Mouse (Mus musculus) kidney, postnatal 4 days (tissue): ENCODE measurements around the gene Wdr78.
A peak's percentile ranks its signal among the peaks of the same experiment; 100 is the strongest.

Experiments used
- DNase-seq, 2 experiments: peaks; one replicate each; pipeline ENCODE4 v3.0.0; 2021; ENCODE audit warnings: mixed read lengths in 2 of 2

The Wdr78 gene

DNA sequence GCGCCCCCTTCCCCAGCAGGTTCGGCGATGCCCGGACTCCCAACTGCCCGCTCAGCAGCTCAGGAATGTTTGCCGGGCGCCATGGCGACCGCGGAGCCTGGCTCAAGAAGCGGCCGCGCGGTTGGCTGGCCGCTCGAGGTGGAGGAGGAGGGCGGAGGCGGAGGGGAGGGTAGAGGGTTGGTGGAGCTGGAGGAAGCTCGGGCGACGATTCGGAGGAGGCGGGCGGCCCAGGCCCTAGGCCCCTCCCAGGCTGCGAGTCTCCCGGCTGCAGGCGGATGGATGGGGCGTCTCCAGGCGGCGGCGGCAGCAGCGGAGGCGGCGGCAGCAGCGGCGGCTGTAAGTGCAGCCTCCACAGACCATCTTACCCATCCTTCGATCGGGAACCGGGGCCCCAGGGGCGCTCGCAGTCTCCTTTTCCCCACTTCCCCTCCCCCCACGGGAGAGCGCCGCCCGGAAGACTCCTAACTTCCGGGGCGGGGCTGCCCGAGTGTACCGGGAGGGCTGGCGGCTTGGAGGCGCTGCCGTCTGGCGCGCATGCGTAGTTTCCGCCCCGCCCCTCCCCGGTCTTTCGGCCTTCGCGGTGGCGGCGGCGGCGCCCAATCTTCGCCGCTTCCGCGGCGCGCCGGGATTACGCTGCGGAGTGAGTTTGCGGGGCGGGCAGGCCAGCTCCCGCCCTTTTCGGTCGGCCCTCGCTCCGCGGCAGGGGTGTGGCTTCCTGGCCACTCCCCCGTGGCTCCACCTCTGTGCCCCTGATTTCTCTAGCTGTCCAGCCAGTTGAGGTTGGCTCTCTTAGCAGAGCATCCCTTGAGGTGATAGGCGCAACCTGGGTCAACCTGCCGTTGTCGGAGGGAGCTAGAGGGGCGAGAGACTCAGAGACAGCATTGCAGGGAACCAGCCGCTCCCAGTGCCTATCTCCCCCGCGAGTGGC, at the start of gene Wdr78, which contains the start of gene Mier1:
Gene Wdr78, minus strand, starts transcription at position 372 of the 928 bp plus-strand sequence.
Gene Mier1, plus strand, starts transcription at position 207 of the 928 bp plus-strand sequence.
- peak; percentile 95 to 98 for DNase-seq

- DNase-seq: no peak
Measured at GRCm38 (mm10) chr4:103158781-103159180, 44.4 kb upstream of the Wdr78 start.

DNA sequence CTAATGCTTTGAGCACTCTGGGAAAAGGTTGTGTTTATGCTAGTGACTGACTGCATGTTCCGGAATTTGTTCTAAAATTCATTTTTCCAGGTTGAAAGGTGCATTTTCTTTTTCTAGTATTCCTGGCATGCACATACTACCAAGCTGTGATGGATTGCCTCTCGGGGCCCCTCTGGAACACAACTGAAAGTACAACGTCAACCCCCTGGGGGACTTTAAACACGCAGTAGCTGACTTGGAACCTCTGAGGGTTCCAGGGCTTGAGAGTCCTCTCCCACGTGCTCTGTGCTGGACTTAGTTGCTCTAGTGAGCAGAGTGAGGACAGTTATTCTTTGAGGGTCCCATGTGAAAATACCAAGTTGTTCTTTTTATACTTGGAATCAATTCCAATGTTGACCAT, 37.6 kb upstream of the Wdr78 start:
- DNase-seq: no peak

- peak; percentile 90 to 91 for DNase-seq
Measured at GRCm38 (mm10) chr4:103146339-103146738, 32.0 kb upstream of the Wdr78 start.

- no peak for DNase-seq
Measured at GRCm38 (mm10) chr4:103136946-103137345, 22.6 kb upstream of the Wdr78 start.

GRCm38 (mm10) chr4:103126533-103126932, 12.2 kb upstream of the Wdr78 start:
- DNase-seq: no peak

DNA sequence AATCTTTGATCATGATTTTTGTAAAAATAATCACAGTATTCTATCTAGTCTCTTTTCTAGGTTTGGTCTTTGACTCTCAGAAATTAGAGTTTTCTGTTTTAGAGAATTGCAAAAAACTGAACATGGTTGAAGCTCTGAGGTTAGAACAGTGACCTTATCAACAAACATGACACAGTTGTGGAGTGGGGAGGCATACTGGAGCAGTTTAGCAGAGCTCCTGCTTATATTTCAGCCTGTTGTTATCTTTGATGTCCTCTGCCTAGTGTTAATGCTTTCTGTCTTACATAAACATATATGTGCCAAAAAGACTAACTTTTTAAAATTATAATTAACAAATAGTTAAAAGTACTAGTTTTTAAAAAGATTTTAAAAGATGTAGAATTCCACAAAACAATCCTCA, 9.3 kb upstream of the Wdr78 start:
- DNase-seq: no peak

- no peak for DNase-seq
Measured at GRCm38 (mm10) chr4:103123086-103123485, 8.7 kb upstream of the Wdr78 start.

- DNase-seq: no peak
Measured at GRCm38 (mm10) chr4:103120874-103121389, 6.6 kb upstream of the Wdr78 start.

DNA sequence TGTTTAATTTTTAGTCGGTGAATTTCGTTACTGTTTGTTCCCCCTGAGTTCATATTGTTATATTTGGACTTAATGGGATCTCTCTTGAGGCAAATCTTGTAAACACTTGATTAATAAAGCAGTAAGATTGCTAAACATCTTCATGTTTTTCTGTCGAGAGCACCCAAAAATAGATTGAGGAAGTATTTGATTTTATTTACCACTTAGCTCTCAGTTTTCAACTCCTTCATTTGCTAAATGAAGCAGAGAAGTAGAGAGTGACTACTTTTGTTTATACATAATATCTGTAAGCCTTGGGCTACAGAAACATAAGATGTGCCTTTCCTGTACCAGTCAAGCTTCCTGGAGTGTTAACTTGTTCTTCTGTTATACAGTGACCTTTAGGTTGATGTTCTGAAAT, 6.0 kb upstream of the Wdr78 start:
- no peak for DNase-seq

DNA sequence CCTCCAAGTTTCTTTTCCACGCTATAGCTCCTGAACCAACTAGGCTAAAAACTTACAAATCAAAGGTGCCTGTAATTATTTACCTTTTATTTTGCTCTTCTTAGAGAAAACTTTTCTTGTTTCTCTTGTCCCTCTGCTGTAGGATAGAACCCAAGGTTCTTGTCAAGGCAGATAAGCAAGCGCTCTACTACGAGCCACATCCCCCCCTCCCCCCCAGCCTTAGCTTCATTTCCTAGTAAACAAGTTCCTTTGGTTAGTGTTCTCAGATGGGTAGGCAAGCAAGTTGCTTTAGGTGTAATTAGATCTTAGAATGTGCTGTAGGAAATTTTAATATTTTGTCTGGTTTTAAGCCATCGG, 5.7 kb upstream of the Wdr78 start:
- DNase-seq: no peak

DNA sequence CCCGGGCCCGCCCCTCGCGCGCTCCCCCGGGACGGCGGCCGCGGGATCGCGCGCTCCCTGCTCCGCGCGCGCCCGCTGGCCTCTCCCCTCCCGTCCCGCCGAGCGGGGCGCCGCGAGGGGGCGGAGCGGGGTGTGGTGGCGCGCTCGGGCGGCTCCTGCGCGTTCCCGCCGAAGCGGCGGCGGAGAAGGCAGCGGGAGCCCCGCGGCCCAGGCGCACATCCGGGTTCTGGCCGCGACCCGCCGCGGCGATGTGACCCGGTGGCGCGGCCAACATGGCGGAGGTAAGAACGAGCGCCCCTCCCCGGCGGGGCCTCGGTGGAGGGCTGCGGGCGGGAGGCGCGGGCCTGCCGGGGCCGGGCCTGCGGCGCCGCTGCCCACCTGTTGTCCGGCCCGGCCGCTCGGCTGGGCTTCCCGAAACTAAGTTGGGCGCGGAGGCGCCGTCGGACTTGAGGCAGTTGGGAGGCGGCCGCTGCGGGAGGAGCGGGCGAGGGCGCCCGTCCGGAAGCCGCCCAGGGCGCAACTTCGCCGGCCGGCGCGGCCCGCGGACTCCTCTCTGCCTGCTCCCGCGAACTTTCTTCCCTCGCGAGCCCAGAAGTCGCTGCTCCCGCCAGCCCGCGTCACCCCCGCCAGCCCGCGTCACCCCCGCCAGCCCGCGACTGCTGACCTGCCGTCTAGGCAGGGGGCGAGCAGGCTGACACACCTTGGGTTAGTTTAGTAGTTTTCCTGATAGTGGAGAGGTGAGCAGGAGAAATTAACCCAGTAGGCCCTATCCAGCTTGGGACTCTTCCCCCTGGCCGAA, 5.1 kb upstream of the Wdr78 start:
- peak; percentile 83 to 90 for DNase-seq

- no peak for DNase-seq
Measured at GRCm38 (mm10) chr4:103118888-103119228, 4.5 kb upstream of the Wdr78 start.

DNA sequence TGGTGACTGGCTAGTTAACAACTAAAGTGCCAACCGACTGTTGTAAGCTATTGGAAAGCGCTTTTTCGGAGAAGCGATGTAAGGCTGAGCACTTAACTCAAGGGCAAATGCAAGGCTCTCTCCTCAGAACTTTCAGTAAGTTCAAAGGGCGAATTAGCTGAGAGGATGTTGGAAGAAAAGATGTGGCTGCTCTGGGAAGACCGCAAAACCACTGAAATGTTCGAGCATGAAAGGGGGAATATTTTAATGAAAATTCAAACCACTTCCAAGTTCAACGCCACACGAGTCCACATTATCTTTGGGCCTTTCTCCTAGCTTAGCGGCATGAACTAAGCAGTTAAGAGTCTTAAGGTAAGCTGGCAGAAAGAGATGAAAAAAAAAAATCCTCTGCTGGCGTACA, 953 bp downstream of the Wdr78 start:
- DNase-seq: peak in 1 of 2 experiments; percentile 5

DNA sequence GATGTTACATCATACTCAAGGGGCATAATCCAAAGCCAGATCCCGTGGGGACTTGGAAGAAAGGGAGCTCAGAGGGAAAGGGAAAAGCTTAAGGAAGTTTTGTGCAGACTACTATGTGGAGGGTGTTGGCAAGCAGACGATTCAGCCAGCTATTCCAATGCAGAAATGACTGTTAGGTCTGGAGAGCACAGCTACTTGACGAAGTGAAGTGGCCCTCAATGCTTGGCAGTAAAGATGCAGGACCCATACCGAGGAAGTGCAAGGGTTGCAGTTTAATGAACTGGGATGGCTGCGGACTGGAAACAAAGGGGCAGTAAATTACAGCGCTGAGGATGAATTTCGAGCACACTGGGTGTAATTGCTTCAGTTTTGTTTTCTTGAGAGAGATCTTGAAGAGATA, 1.7 kb downstream of the Wdr78 start:
- DNase-seq: no peak

- no peak for DNase-seq
Measured at GRCm38 (mm10) chr4:103098532-103098931, 15.8 kb downstream of the Wdr78 start.

GRCm38 (mm10) chr4:103095921-103096320, 18.4 kb downstream of the Wdr78 start:
- no peak for DNase-seq

- no peak for DNase-seq
Measured at GRCm38 (mm10) chr4:103085237-103085636, 29.1 kb downstream of the Wdr78 start.

GRCm38 (mm10) chr4:103070631-103071030, 43.7 kb downstream of the Wdr78 start:
- DNase-seq: no peak

DNA sequence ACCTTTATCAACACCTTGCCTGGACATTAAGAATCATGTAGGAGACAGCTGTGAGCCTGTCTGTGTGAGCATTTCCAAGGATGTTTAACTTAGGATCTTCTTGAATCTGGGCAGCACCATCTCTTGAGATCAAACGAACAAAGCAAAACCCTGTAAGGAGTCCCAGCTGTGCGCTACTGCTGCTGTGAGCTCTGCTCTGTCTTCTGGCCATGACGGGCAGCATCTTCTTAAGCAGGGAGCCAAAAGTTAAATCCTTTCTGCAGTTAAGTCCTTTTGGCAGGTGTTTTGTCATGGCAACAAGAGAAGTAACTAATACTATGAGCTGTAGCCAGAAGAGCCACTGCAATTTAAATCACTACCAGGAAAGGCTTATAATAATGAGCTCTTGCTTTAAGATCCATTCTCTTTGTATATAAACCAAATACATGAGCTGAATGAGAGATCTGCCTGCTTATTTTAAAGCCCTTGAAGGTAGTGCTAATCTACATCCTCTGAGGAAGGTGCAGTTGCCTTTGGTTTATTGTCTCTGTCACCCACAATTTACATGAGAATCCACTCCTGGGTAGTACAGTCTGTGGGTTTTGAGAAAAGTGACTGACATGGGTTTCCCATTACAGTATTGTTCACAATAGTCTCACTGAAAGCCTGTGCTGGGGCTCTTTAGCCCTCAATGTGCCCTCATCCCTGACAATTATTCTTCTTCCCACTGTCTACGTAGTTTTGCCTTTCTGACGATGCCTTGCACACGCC, 46.3 kb downstream of the Wdr78 start:
- DNase-seq: no peak

GRCm38 (mm10) chr4:103064976-103065375, 49.4 kb downstream of the Wdr78 start:
- DNase-seq: no peak

DNA sequence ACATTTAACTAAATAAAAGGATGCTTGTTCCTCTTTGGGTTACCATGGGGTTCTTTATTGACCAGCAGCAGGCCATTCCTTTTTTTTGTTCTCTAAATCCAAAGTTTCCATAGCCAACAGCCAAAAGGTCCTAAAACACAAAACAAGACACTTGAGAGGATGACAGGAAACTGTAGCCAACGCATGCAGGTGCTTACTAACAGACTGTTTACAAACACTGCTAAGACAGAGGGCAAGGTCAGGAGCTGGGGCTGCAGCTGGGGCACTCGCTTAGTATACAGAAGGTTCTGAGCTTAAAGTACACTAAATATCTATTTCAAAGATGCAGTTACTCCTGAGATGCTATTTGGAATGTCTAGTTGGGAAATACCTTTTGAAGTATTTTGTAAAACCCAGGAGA, 49.9 kb downstream of the Wdr78 start:
- no peak for DNase-seq

- DNase-seq: no peak
Measured at GRCm38 (mm10) chr4:103056909-103057308, 57.4 kb downstream of the Wdr78 start.
